1 mouse cellular context compared by ENCODE assay signal in the genomic region with DNA sequence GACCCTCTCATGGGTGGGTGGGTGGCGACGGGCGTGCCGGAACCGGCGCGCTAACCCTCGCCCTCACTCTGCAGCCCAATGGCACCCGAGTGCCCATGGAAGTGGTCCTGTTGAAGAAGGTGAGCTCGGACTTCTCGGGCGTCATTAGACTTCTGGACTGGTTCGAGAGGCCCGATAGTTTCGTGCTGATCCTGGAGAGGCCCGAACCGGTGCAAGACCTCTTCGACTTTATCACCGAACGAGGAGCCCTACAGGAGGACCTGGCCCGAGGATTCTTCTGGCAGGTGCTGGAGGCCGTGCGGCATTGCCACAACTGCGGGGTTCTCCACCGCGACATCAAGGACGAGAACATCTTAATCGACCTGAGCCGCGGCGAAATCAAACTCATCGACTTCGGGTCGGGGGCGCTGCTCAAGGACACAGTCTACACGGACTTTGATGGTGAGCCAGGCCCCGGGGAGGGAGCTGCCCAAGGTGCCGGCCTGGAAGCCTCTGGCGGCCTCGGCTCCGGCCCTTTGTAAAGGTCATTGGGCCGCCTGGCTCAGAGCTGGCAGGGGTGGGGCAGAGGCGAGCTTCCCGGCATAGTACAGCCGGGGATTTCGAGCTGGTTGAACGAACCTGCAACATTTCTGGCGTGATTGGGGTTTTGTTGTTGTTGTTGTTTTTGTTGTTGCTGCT.
TF ChIP-seq lines count a peak whose summit lies in the region.

No protein-coding gene starts in this region.

TF ChIP-seq in CH12.LX, 34 proteins besides CTCF, POLR2A, EP300 and RAD21:
- TF ChIP-seq BHLHE40 (IDR thresholded peaks at IDR 0.05; ENCODE audit: low read depth, low read length) (no peak), MXI1 (IDR thresholded peaks at IDR 0.05; ENCODE audit: low read depth, low read length) (peak; percentile 20; the same call in 1 of the 2 replicates), CHD2 (IDR thresholded peaks at IDR 0.05; ENCODE audit: low read length) (no peak), MYC (IDR thresholded peaks at IDR 0.05; ENCODE audit: low read depth, low read length) (no peak), UBTF (IDR thresholded peaks at IDR 0.05; ENCODE audit: low read depth, low read length) (peak; percentile 78; the same call in 1 of the 2 replicates), TCF12 (IDR thresholded peaks at IDR 0.05; ENCODE audit: low read depth, low read length) (peak; percentile 34; the same call in 1 of the 2 replicates), KAT2A (IDR thresholded peaks at IDR 0.05; ENCODE audit: insufficient replicate concordance, low read length) (no peak), CHD1 (IDR thresholded peaks at IDR 0.05; ENCODE audit: low read depth, low read length) (no peak), ZKSCAN1 (IDR thresholded peaks at IDR 0.05; ENCODE audit: borderline replicate concordance, low read depth, low read length) (no peak), MAX (IDR thresholded peaks at IDR 0.05; ENCODE audit: low read length) (no peak), SIN3A (IDR thresholded peaks at IDR 0.05; ENCODE audit: low read length) (peak; percentile 51)
